Mouse (Mus musculus): ENCODE data around the gene Olfr113. TPM values are rescaled to one million over a fixed set of nuclear protein-coding genes. Genes with fewer than 3 reads are reported as not detected.

Gene Olfr113
- not detected in 2 replicates for polyA plus RNA-seq (2015; fragmentation: Nextera tagmentation; extraction: Ambion mirVana)

DNA sequence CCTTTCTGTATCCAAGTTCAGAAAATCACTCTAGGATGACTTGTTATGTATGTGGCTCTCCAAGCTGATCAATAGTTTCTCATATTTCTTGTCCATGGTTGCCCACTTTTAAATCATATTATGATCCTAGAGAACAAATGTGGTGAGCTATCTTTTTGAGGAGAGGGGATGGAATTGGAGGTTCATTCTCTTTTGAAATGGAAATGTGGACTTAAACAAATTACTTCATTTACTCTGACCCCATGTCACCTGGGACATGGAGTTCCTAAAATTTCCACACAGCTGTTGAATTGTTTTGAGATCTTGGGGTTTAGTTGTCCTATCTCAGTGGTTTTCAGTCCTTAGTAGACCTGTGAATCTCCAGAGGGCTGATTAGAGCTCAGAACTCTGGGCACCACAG is at the start of gene Olfr113:
TSS of gene Olfr113 (minus strand) at position 101 of the 400 bp plus-strand sequence.

GRCm38 (mm10) chr17:37627009-37627408 is 49.5 kb upstream of the Olfr113 start, which contains the start of the genes Olfr115 and Olfr116:
Olfr115 (minus strand) TSS chr17:37627109.
Olfr116 (minus strand) TSS chr17:37627199.

GRCm38 (mm10) chr17:37592643-37593042 is 15.2 kb upstream of the Olfr113 start, which contains the start of gene Olfr114:
Olfr114 (minus strand) TSS chr17:37592743.

GRCm38 (mm10) chr17:37569351-37569750 is 8.1 kb downstream of the Olfr113 start, which contains the start of gene Olfr112:
Olfr112 (minus strand) TSS chr17:37569451.

Other genes starting within 250 kb of the Olfr113 start
- not detected in 2 replicates for gene Olfr103, start 238.0 kb downstream of the Olfr113 start, polyA plus RNA-seq (2015; fragmentation: Nextera tagmentation; extraction: Ambion mirVana)
- gene Olfr104-ps, start 218.1 kb downstream of the Olfr113 start, polyA plus RNA-seq (2015; fragmentation: Nextera tagmentation; extraction: Ambion mirVana), result not detected in 2 replicates
- gene Olfr105-ps, start 198.6 kb downstream of the Olfr113 start, polyA plus RNA-seq (2015; fragmentation: Nextera tagmentation; extraction: Ambion mirVana), result not detected in 2 replicates
- not detected in 2 replicates for gene Olfr106-ps, start 187.3 kb downstream of the Olfr113 start, polyA plus RNA-seq (2015; fragmentation: Nextera tagmentation; extraction: Ambion mirVana)
- not detected in 2 replicates for gene Olfr107, start 178.4 kb downstream of the Olfr113 start, polyA plus RNA-seq (2015; fragmentation: Nextera tagmentation; extraction: Ambion mirVana)
- gene Olfr108, start 132.2 kb downstream of the Olfr113 start, polyA plus RNA-seq (2015; fragmentation: Nextera tagmentation; extraction: Ambion mirVana), result not detected in 2 replicates
- not detected in 2 replicates for gene Olfr109, start 118.7 kb downstream of the Olfr113 start, polyA plus RNA-seq (2015; fragmentation: Nextera tagmentation; extraction: Ambion mirVana)
- gene H2-M2, start 94.1 kb downstream of the Olfr113 start, polyA plus RNA-seq (2015; fragmentation: Nextera tagmentation; extraction: Ambion mirVana), result not detected in 2 replicates
- gene Olfr110, start 85.2 kb downstream of the Olfr113 start, polyA plus RNA-seq (2015; fragmentation: Nextera tagmentation; extraction: Ambion mirVana), result not detected in 2 replicates
- gene Olfr111, start 69.6 kb downstream of the Olfr113 start, polyA plus RNA-seq (2015; fragmentation: Nextera tagmentation; extraction: Ambion mirVana), result 0.44 TPM in 1 of 2 replicates, not detected in the other
- gene Olfr112, start 8.2 kb downstream of the Olfr113 start, polyA plus RNA-seq (2015; fragmentation: Nextera tagmentation; extraction: Ambion mirVana), result not detected in 2 replicates
- gene Olfr114, start 15.1 kb upstream of the Olfr113 start, polyA plus RNA-seq (2015; fragmentation: Nextera tagmentation; extraction: Ambion mirVana), result not detected in 2 replicates
- not detected in 2 replicates for gene Olfr115, start 49.4 kb upstream of the Olfr113 start, polyA plus RNA-seq (2015; fragmentation: Nextera tagmentation; extraction: Ambion mirVana)
- not detected in 2 replicates for gene Olfr116, start 49.5 kb upstream of the Olfr113 start, polyA plus RNA-seq (2015; fragmentation: Nextera tagmentation; extraction: Ambion mirVana)
- gene Olfr117, start 86.1 kb upstream of the Olfr113 start, polyA plus RNA-seq (2015; fragmentation: Nextera tagmentation; extraction: Ambion mirVana), result not detected in 2 replicates
- not detected in 2 replicates for gene Olfr118, start 89.3 kb upstream of the Olfr113 start, polyA plus RNA-seq (2015; fragmentation: Nextera tagmentation; extraction: Ambion mirVana)
- not detected in 2 replicates for gene Olfr119, start 118.9 kb upstream of the Olfr113 start, polyA plus RNA-seq (2015; fragmentation: Nextera tagmentation; extraction: Ambion mirVana)
- not detected in 2 replicates for gene Olfr120, start 144.1 kb upstream of the Olfr113 start, polyA plus RNA-seq (2015; fragmentation: Nextera tagmentation; extraction: Ambion mirVana)
- gene Olfr121, start 171.2 kb upstream of the Olfr113 start, polyA plus RNA-seq (2015; fragmentation: Nextera tagmentation; extraction: Ambion mirVana), result not detected in 2 replicates
- gene Olfr122, start 190.9 kb upstream of the Olfr113 start, polyA plus RNA-seq (2015; fragmentation: Nextera tagmentation; extraction: Ambion mirVana), result not detected in 2 replicates
- not detected in 2 replicates for gene Olfr123, start 215.9 kb upstream of the Olfr113 start, polyA plus RNA-seq (2015; fragmentation: Nextera tagmentation; extraction: Ambion mirVana)
- gene Olfr124, start 222.2 kb upstream of the Olfr113 start, polyA plus RNA-seq (2015; fragmentation: Nextera tagmentation; extraction: Ambion mirVana), result not detected in 2 replicates

Measured in neural tube, postnatal 0 days (tissue).